Mouse (Mus musculus): ENCODE data around the gene Abhd16a. TPM values are rescaled to one million over a fixed set of nuclear protein-coding genes. Genes with fewer than 3 reads are reported as not detected.

Gene Abhd16a
- polyA plus RNA-seq, 1 experiment: 211 TPM

DNA sequence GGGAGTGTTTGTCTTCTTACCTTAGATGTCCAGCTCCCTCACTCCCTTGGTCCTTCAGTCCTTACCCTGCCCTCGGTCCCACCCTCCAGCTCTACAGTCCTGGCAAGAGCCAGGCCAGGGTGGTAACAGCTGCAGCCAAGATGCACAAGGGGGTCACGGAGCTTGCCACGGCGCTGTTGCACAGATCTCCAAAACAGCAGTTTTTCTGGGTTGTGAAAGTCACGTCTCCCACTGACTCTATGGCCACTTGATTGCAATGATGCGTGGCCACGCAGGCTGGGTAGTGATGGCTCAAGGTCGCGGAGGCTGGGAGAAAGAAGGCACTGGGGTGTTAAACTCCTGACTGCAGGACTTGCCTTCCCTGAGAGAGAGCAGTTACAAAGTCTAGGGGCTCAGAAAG lies 17.6 kb upstream of the Abhd16a start:
- H3K4me1 ChIP-seq: peaks cover 91% of the 10 kb centered on the region
- 0 out of 2 replicates have a peak, but pooled peaks cover 3% of the 10 kb centered on the region for H3K9me3 ChIP-seq
- H3K4me3 ChIP-seq (replicated peaks): no peak overlapping the region
- H3K36me3 ChIP-seq (replicated peaks; ENCODE audit: low read length): peaks cover 71% of the 10 kb centered on the region
- peaks cover 14% of the 10 kb centered on the region for H3K27me3 ChIP-seq (replicated peaks)
- TF ChIP-seq FLI1 (IDR thresholded peaks at IDR 0.05; ENCODE audit: low read length) (no peak), GATA1 (IDR thresholded peaks at IDR 0.05; ENCODE audit: borderline replicate concordance, low read length) (no peak)

GRCm38 (mm10) chr17:35074097-35074496 lies 15.0 kb upstream of the Abhd16a start:
- Histone ChIP-seq H3K4me3 (replicated peaks) (peak overlapping the region; percentile 42), H3K4me1 (peaks cover 91% of the 10 kb centered on the region), H3K36me3 (replicated peaks; ENCODE audit: low read length) (peaks cover 77% of the 10 kb centered on the region), H3K27me3 (replicated peaks) (peaks cover 4% of the 10 kb centered on the region), H3K9me3 (0 out of 2 replicates have a peak, but pooled peaks cover 3% of the 10 kb centered on the region)
- no peak for TF ChIP-seq GATA1 (IDR thresholded peaks at IDR 0.05; ENCODE audit: borderline replicate concordance, low read length)
- TF ChIP-seq FLI1 (IDR thresholded peaks at IDR 0.05; ENCODE audit: low read length): no peak

- peak within 1 kb of the TSS; percentile 86 for H3K4me3 ChIP-seq (replicated peaks)
- H3K36me3 ChIP-seq (replicated peaks; ENCODE audit: low read length): peaks cover 78% of the 10 kb centered on the region
- H3K4me1 ChIP-seq: peaks cover 91% of the 10 kb centered on the region
- H3K9me3 ChIP-seq: 0 out of 2 replicates have a peak, but pooled peaks cover 3% of the 10 kb centered on the region
- TF ChIP-seq GATA1 (IDR thresholded peaks at IDR 0.05; ENCODE audit: borderline replicate concordance, low read length) (no peak), FLI1 (IDR thresholded peaks at IDR 0.05; ENCODE audit: low read length) (no peak)
- no peaks in the 10 kb centered on the region for H3K27me3 ChIP-seq (replicated peaks)
These were observed 12.4 kb upstream of the Abhd16a start, which contains the start of gene Ly6g6e for GRCm38 (mm10) chr17:35076507-35077176. Gene Ly6g6e, plus strand, starts transcription at chr17:35076902.

- TF ChIP-seq GATA1 (IDR thresholded peaks at IDR 0.05; ENCODE audit: borderline replicate concordance, low read length) (no peak), FLI1 (IDR thresholded peaks at IDR 0.05; ENCODE audit: low read length) (no peak)
- Histone ChIP-seq H3K27me3 (replicated peaks) (no peaks in the 10 kb centered on the region), H3K4me1 (peaks cover 91% of the 10 kb centered on the region)
These were observed 11.8 kb upstream of the Abhd16a start for GRCm38 (mm10) chr17:35077285-35077684.

GRCm38 (mm10) chr17:35077786-35078233 lies 11.3 kb upstream of the Abhd16a start, which contains the start of gene Ly6g6d:
Gene Ly6g6d, minus strand, starts transcription at chr17:35078065.
- Histone ChIP-seq H3K27me3 (replicated peaks) (no peaks in the 10 kb centered on the region), H3K36me3 (replicated peaks; ENCODE audit: low read length) (peaks cover 75% of the 10 kb centered on the region), H3K4me3 (replicated peaks) (peak within 1 kb of the TSS; percentile 86), H3K9me3 (0 out of 2 replicates have a peak, but pooled peaks cover 3% of the 10 kb centered on the region), H3K4me1 (peaks cover 90% of the 10 kb centered on the region)
- TF ChIP-seq GATA1 (IDR thresholded peaks at IDR 0.05; ENCODE audit: borderline replicate concordance, low read length): no peak
- TF ChIP-seq FLI1 (IDR thresholded peaks at IDR 0.05; ENCODE audit: low read length): no peak

More at GRCm38 (mm10) chr17:35077285-35077684, 11.8 kb upstream of the Abhd16a start:
- 0 out of 2 replicates have a peak, but pooled peaks cover 3% of the 10 kb centered on the region for H3K9me3 ChIP-seq
- peaks cover 77% of the 10 kb centered on the region for H3K36me3 ChIP-seq (replicated peaks; ENCODE audit: low read length)
- H3K4me3 ChIP-seq (replicated peaks): peak overlapping the region; percentile 66

DNA sequence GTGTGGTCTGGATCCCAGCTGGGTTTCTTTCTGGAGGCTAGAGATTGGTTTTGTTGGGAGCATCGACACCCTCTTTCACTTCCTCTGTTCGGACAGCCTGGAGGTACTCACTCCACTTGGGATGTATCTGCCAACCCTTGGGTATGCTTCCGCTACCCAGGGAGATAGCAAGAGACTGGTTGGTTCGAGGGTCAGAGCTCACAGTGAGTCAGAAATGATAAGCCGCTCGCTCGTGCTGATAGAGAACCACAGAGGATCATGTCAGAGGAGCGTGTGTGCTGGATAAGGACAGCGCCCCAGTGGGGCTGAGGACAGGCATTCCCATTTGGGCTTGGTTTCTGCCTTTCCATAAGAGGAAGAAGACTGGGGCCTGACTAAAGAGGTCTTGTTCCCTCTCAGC lies 9.3 kb upstream of the Abhd16a start:
- Histone ChIP-seq H3K27me3 (replicated peaks) (no peaks in the 10 kb centered on the region), H3K36me3 (replicated peaks; ENCODE audit: low read length) (peaks cover 81% of the 10 kb centered on the region), H3K4me3 (replicated peaks) (peak overlapping the region; percentile 48), H3K4me1 (peaks cover 96% of the 10 kb centered on the region), H3K9me3 (0 out of 2 replicates have a peak, but pooled peaks cover 3% of the 10 kb centered on the region)
- TF ChIP-seq FLI1 (IDR thresholded peaks at IDR 0.05; ENCODE audit: low read length): no peak
- TF ChIP-seq GATA1 (IDR thresholded peaks at IDR 0.05; ENCODE audit: borderline replicate concordance, low read length): no peak

GRCm38 (mm10) chr17:35080248-35080647 lies 8.8 kb upstream of the Abhd16a start:
- H3K4me1 ChIP-seq: peaks cover 96% of the 10 kb centered on the region
- no peak for TF ChIP-seq FLI1 (IDR thresholded peaks at IDR 0.05; ENCODE audit: low read length)
- TF ChIP-seq GATA1 (IDR thresholded peaks at IDR 0.05; ENCODE audit: borderline replicate concordance, low read length): no peak
- H3K4me3 ChIP-seq (replicated peaks): peak overlapping the region; percentile 48
- H3K9me3 ChIP-seq: 0 out of 2 replicates have a peak, but pooled peaks cover 3% of the 10 kb centered on the region
- H3K27me3 ChIP-seq (replicated peaks): no peaks in the 10 kb centered on the region
- peaks cover 79% of the 10 kb centered on the region for H3K36me3 ChIP-seq (replicated peaks; ENCODE audit: low read length)

DNA sequence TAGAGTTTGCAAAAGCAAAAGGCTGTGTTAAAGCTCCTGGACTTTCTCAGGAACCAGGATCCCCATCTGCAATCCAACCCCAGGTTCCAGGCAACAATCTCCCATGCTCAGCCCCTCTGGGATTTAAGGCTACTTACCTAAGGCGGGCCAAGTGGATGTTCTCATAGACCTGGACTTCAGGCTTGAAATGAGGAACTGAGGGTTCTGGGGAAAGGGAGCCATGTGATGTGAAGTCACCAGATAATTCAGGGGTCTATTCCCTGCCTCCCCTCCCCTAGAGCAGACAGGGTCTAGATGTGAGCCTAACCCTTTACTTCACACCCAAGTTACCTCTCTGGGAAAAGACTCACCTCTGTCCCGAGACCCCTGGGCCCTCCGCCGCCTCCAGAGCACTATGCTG lies 8.4 kb upstream of the Abhd16a start:
- no peaks in the 10 kb centered on the region for H3K27me3 ChIP-seq (replicated peaks)
- peaks cover 77% of the 10 kb centered on the region for H3K36me3 ChIP-seq (replicated peaks; ENCODE audit: low read length)
- peak overlapping the region; percentile 80 for H3K4me3 ChIP-seq (replicated peaks)
- TF ChIP-seq GATA1 (IDR thresholded peaks at IDR 0.05; ENCODE audit: borderline replicate concordance, low read length) (no peak), FLI1 (IDR thresholded peaks at IDR 0.05; ENCODE audit: low read length) (no peak)
- peaks cover 98% of the 10 kb centered on the region for H3K4me1 ChIP-seq
- no peaks in the 10 kb centered on the region for H3K9me3 ChIP-seq

DNA sequence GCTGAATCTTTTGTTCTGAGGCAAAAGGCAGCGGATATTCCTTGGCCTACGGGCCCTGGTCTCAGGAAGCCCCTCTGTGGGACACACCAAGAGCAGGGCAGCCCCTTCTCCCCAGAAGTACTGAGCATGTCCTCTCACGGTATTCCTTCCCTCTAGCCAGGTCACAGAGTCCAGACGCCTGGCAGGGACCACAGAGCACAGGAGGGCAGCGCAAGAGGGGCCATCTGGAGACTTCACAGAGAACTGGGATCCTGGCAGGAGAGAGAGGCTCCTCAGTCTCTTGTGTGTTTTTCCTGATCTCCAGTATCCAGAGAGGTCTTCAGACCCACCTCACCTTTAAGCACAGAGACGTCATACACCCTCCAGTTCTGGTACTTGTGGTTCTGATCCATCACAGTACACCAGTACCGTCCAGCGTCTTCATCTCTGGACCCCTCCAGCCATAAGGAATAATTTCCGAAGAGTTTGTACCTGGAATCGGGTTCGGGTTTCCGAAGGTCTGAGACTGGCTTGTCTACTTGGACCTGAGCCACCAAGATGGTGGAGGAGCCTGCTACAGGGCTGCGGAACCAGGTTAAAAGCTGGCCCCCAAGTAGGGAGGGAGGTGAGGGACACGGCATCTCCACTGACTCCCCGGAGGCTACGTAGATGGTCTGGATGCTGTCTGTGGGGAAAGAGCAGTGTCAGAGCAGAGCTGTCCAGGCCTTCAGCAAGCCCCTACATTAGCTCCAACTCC lies 6.1 kb upstream of the Abhd16a start:
- Histone ChIP-seq H3K36me3 (replicated peaks; ENCODE audit: low read length) (peaks cover 60% of the 10 kb centered on the region), H3K9me3 (no peaks in the 10 kb centered on the region), H3K4me3 (replicated peaks) (peak overlapping the region; percentile 93), H3K4me1 (peaks cover 95% of the 10 kb centered on the region), H3K27me3 (replicated peaks) (no peaks in the 10 kb centered on the region)
- TF ChIP-seq FLI1 (IDR thresholded peaks at IDR 0.05; ENCODE audit: low read length) (no peak), GATA1 (IDR thresholded peaks at IDR 0.05; ENCODE audit: borderline replicate concordance, low read length) (no peak)
